Mouse (Mus musculus) lung, adult 2 months (tissue): Measurements from ENCODE around the gene Srsf6.

Source experiments
- CTCF ChIP-seq: fragments of 200-500 bp; IDR thresholded peaks from 2 replicates; pipeline ENCODE4 v1.5.1; 2011; ENCODE audit warnings: mild to moderate bottlenecking, low read length, control low read depth; ENCODE audit not compliant: insufficient read depth
- POLR2A ChIP-seq: fragments of 200-500 bp; IDR thresholded peaks from 2 replicates; pipeline ENCODE4 v1.6.1; 2011; ENCODE audit warnings: low read depth, mild to moderate bottlenecking, control low read depth, low read length, borderline replicate concordance; ENCODE audit errors: extremely low read depth

DNA sequence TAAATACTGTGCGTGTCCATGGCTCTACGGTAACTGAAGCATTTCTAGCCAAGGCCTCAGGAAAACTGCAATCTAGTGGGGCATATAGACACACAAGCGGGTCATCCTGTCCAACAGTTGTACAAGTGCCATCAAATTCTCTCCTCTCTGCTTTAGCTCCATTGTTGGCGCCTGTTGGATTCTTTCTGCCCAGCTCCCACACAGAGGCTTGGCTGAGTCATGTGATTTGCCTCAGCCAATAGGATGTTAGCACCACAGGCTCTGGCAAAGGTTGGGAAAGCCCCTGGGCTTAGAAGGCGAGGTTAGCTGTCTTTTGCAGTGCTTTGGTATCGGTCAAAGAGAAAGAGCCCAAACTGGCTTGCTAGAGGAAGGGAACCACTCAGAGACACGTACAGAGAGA, 42.1 kb upstream of the Srsf6 start:
- TF ChIP-seq CTCF (no peak), POLR2A (no peak)
